Mouse (Mus musculus) G1E-ER4 (cell line): ENCODE data around the gene Itga9. TPM values are rescaled to one million over a fixed set of nuclear protein-coding genes. Genes with fewer than 3 reads are reported as not detected.

Experiments
- GATA1 ChIP-seq: IDR thresholded peaks from one replicate; pipeline ENCODE4 v1.8.0; 2012; ENCODE audit warnings: low read length, inconsistent platforms
- polyA plus RNA-seq: library from polyadenylated mRNA; stranded (reverse); fragments of >175 nt; gene quantifications from 2 replicates; pipeline ENCODE4 v1.2.3, GENCODE M21; 2012

The Itga9 gene
- polyA plus RNA-seq, 1 experiment: not detected

DNA sequence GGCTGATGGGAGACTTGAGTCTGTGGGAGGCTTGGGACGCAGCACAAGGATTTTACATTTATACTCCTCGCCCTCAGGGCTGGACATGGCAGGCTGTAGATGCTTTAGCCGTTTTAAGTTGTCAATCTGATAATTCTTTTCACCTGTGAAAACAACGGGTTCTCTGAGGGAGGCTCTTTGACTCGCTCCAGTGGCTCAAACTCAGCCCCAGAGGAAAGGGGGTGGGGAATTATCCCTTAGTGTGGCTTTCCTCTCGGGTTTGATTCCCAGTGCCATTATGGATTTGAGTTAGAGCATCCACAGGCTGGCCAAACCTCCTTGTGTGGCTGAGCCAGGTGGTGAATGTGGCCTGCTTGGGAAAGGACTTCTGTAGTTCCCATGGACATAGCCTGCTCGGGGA lies 17.7 kb downstream of the Itga9 start:
- TF ChIP-seq GATA1: no peak

- no peak for TF ChIP-seq GATA1
Measured at GRCm38 (mm10) chr9:118629763-118630379, 23.4 kb downstream of the Itga9 start.

GRCm38 (mm10) chr9:118631775-118632757 lies 25.6 kb downstream of the Itga9 start:
- TF ChIP-seq GATA1: no peak

- no peak for TF ChIP-seq GATA1
Measured at GRCm38 (mm10) chr9:118632758-118633143, 26.3 kb downstream of the Itga9 start.

GRCm38 (mm10) chr9:118638642-118639210 lies 32.2 kb downstream of the Itga9 start:
- TF ChIP-seq GATA1: no peak

DNA sequence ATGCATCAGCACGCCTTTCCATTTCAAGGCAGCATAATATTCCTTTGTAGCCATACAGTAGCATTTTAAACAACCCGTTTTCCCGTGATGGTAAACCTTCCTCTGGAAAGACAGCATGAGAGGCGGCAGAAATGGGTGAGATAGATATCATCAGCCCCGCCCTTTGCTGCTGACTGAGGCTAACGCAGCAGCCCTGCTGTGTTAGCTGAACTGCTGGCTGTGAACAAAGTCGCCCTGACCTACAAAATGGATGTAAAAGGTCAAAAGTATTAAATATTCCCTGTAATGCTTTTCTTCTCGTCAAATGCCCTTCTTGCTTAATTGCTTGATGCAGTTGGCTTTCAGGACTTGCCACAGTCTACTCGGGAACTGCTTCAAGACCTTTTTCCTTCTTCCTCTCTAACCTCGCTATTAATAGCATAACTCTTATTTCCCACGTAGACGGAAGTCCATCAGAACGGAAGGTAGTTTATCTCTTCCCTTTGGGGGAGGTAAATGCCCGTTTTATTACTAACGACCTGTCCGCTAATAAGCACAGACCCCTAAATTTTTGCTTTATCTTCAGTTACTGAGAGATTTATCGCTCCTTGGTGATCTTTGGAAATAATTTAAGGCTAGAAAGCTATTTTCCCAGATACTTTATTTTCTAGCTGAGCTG lies 39.3 kb downstream of the Itga9 start:
- TF ChIP-seq GATA1: no peak

DNA sequence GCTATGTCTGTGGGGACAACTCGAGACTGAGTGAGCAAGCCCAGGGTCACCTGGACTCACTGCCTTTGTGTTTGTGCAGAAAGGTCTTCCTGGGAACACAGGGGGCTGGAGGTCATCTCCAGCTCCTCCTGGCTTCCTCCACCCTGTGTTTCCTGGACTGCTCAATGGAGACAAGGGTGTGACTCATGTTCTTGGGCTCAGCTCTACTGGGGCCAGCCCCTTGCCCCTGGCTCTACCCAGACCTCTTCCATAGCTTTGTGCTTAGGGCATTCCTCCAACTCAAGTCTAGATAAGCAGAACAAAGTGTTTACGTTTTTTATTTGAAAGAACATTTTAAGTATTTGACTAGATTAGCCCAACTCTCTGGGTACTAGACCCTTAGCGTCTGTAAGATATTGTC lies 41.0 kb downstream of the Itga9 start:
- TF ChIP-seq GATA1: no peak

- no peak for TF ChIP-seq GATA1
Measured at GRCm38 (mm10) chr9:118650976-118651375, 44.5 kb downstream of the Itga9 start.

DNA sequence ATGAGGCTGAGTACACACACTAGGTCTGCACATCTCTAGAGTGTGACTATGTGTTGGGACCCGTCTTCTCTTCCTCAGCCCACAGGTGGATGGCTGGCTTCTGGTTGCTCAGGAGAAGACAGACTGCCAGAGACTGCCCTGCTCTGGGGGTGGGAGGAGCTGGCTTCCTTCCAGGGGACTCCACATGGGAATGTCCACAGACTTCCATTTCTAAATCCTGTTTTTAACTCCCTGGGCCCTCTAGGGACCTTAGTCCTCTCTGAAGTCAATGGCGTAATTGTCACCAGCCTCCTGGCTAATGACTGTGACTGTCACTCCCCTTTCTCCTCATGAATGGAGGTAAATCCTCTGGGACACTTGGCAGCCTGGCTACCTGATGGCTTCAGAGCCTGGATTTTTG lies 45.4 kb downstream of the Itga9 start:
- TF ChIP-seq GATA1: no peak

GRCm38 (mm10) chr9:118653436-118653835 lies 46.9 kb downstream of the Itga9 start:
- no peak for TF ChIP-seq GATA1

GRCm38 (mm10) chr9:118654969-118655368 lies 48.5 kb downstream of the Itga9 start:
- TF ChIP-seq GATA1: no peak

DNA sequence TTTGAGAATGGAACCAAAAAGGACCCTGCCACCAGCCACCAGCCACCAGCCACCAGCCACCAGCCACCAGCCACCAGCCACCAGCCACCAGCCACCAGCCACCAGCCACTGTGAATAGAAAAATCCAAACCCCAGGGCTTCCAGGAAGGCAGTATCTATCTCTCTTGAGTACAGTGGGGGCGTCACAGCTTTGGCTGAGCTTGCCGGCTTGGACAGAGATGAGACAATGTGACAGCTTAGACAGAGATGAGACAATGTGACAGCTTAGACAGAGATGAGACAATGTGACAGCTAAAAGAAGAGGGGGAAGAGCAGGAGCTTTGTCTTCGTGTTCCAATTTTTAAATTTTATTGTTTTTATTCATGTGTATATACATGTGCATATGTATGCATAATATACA lies 49.2 kb downstream of the Itga9 start:
- no peak for TF ChIP-seq GATA1

DNA sequence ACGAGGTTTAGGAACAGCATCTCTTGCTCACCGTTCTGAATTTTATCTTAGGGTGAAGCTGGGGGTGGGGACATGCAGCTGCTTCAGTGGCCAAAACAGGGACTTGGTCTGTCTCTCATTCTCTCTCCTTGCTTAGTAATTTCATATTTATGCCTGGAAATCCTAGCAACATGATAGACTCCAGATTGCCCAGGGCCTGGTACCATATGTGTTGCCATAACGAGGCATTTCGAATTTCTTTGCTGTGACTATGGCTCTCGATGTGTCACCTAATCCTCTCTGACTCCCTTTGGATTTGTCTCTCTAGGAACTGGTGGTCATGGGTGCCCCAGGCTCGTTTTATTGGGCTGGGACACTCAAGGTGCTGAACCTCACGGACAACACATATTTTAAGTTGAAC lies 51.7 kb downstream of the Itga9 start:
- TF ChIP-seq GATA1: no peak

GRCm38 (mm10) chr9:118659809-118660208 lies 53.3 kb downstream of the Itga9 start:
- no peak for TF ChIP-seq GATA1

- no peak for TF ChIP-seq GATA1
Measured at GRCm38 (mm10) chr9:118660259-118660658, 53.8 kb downstream of the Itga9 start.

- no peak for TF ChIP-seq GATA1
Measured at GRCm38 (mm10) chr9:118662026-118662425, 55.5 kb downstream of the Itga9 start.
